Mouse (Mus musculus): ENCODE measurements around the gene Dpy19l3. TPM values are rescaled to one million over a fixed set of nuclear protein-coding genes. Genes with fewer than 3 reads are reported as not detected.
A peak's percentile ranks its signal among the peaks of the same experiment; 100 is the strongest.

Dpy19l3 gene
- polyA plus RNA-seq, 1 experiment from 2014 or later = 43.7 TPM

DNA sequence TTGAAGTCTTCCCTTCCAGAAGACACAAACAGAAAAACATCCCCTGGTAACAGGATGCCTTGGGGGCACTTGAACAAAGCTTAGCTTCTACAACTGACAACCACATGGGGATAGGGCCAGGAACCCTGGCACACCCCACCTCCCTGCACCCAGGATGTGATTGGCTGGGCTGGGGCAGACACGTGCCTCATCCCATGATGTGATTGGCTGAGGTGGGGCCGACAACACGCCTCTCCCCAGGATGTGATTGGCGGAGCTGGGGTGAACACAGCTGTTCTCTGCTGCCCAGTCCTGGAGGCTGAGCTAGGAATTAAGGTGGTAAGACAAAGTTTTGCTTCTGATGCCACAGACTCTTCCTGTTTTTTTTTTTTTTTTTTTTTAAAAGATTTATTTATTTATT is 75.3 kb downstream of the Dpy19l3 start:
- DNase-seq (ENCODE audit: low spot score) (no peak), ATAC-seq (ENCODE audit: insufficient number of reproducible peaks, low FRiP score, low TSS enrichment, low read depth) (no peak)
- no peaks in the 10 kb centered on the region; the same call in 1 of the 2 replicates for H3K9me3 ChIP-seq (ENCODE audit: control insufficient read depth, low read length)
- no peak overlapping the region for H3K4me3 ChIP-seq (ENCODE audit: low read depth, low read length)
- no peaks in the 10 kb centered on the region; the same call in 1 of the 2 replicates for H3K36me3 ChIP-seq (ENCODE audit: control insufficient read depth, insufficient read depth, low read length)
- 71% methylated on average over 4 of the region's 4 CpGs for WGBS
- no peaks in the 10 kb centered on the region for H3K4me1 ChIP-seq (ENCODE audit: control insufficient read depth, insufficient read depth, low read length)
- no peak overlapping the region for H3K27ac ChIP-seq (replicated peaks; ENCODE audit: low read depth, low read length)
- no peak overlapping the region for H3K9ac ChIP-seq (ENCODE audit: low read length)
- no peak overlapping the region for H3K4me2 ChIP-seq (ENCODE audit: low read depth, severe bottlenecking)
- H3K27me3 ChIP-seq (ENCODE audit: control insufficient read depth, insufficient read depth, low read length) = no peaks in the 10 kb centered on the region

DNA sequence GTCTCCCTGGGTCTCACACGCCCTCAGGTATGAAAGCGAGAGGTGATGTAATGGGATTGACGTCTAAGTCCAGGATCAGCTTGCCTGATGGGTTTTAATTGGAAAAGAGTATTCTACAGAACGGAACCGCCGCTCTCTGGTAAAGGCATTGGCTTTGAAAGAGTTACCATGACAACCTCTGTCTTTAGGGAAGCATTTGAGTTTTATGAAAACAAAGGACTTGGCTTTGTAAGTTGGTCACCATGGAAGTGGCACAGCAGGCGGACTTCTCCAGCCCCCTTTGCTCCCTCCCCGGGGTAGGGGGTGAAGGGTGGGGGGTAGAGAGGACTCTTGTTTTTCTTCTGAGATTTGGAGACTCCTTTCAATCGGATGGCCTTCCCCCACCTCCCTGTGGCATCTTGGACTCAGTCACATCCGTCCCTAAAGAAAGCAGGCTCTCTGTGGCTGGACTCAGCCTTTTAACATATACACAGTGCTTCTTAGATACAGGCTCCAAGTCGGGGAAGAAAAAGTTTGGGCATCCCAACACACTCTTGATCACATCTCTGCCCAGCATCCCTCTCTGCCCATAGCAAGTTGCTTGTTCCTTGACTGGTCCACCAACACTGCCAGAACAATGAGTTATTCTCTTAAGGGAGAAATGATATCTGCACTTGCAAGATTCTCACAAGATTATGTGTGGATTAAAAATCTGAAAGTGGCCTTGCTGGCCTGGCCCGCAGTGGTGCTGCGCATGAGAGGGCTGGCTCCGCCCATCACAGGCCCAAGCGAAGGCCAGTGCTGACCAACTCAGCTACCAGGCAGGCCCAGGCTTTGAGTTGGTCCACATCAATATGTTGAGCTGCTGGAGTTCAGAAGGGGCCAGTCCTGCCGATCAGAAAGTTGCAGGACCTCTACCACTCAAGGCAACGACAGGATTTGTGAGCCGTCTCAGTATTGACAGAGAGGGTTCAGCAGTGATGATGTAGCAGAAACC is 85.9 kb downstream of the Dpy19l3 start:
- no peak overlapping the region for H3K4me2 ChIP-seq (ENCODE audit: low read depth, severe bottlenecking)
- H3K4me3 ChIP-seq (ENCODE audit: low read depth, low read length) = no peak overlapping the region
- no peaks in the 10 kb centered on the region for H3K9me3 ChIP-seq (ENCODE audit: control insufficient read depth, low read length)
- no peaks in the 10 kb centered on the region for H3K36me3 ChIP-seq (ENCODE audit: control insufficient read depth, insufficient read depth, low read length)
- H3K4me1 ChIP-seq (ENCODE audit: control insufficient read depth, insufficient read depth, low read length) = no peaks in the 10 kb centered on the region
- H3K27me3 ChIP-seq (ENCODE audit: control insufficient read depth, insufficient read depth, low read length) = no peaks in the 10 kb centered on the region
- no peak overlapping the region for H3K9ac ChIP-seq (ENCODE audit: low read length)
- 69% methylated on average over 18 of the region's 18 CpGs for WGBS
- DNase-seq (ENCODE audit: low spot score) (no peak), ATAC-seq (ENCODE audit: insufficient number of reproducible peaks, low FRiP score, low TSS enrichment, low read depth) (no peak)
- H3K27ac ChIP-seq (replicated peaks; ENCODE audit: low read depth, low read length) = no peak overlapping the region

DNA sequence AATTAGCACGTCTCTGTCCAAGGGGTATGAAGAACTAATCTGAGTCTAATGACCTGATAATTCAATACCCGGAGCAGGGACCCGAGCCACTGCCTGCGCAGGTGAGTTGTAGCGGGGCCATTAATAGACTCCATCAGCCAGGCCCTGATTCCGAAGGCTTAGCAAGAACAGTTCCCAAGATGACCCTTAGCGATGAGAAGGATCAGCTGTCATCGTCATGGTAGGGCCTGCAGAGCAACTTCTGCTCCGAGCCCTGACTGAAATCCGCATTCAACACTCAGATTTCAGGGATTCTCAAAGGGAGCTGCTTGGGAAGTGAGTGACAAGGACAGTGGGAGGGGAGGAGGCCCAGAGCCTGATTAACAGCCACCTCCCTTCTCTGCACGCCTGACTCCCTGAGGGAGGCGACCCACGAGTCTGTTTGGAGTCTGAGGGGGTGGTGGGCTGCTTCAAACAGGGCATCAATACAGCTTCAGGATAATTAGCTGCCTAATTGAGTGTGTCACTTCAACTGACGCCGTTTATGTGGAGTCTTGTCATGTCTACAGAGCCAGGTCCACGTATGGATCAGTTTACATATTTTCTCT is 90.4 kb downstream of the Dpy19l3 start:
- no peak for ATAC-seq (ENCODE audit: insufficient number of reproducible peaks, low FRiP score, low TSS enrichment, low read depth)
- DNase-seq (ENCODE audit: low spot score) = no peak
- no peaks in the 10 kb centered on the region for H3K4me1 ChIP-seq (ENCODE audit: control insufficient read depth, insufficient read depth, low read length)

DNA sequence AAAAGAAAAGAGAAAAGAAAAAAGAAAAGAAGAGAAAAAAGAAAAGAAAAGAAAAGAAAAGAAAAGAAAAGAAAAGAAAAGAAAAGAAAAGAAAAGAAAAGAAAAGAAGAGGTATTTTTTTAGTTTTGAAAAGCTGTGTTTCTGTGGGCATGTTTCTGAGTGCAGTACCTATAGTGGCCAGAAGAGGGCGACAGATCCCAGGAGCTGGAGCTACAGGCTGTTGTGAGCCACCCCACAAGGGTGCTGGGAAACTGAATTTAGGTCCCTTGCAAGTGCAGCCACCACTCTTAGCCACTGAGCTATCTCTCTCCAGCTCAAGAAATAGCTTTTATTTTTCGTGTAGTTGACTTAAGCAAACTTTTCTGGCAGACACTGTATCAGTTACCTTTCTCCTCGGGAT is 95.1 kb downstream of the Dpy19l3 start:
- peak; percentile 60 for DNase-seq (ENCODE audit: low spot score)
- Histone ChIP-seq H3K27me3 (ENCODE audit: control insufficient read depth, insufficient read depth, low read length) (no peaks in the 10 kb centered on the region), H3K9me3 (ENCODE audit: control insufficient read depth, low read length) (no peaks in the 10 kb centered on the region), H3K36me3 (ENCODE audit: control insufficient read depth, insufficient read depth, low read length) (no peaks in the 10 kb centered on the region), H3K27ac (replicated peaks; ENCODE audit: low read depth, low read length) (no peak overlapping the region), H3K4me1 (ENCODE audit: control insufficient read depth, insufficient read depth, low read length) (no peaks in the 10 kb centered on the region), H3K4me3 (ENCODE audit: low read depth, low read length) (no peak overlapping the region), H3K4me2 (ENCODE audit: low read depth, severe bottlenecking) (no peak overlapping the region), H3K9ac (ENCODE audit: low read length) (no peak overlapping the region)
- 56% methylated on average over 3 of the region's 3 CpGs for WGBS
- no peak for ATAC-seq (ENCODE audit: insufficient number of reproducible peaks, low FRiP score, low TSS enrichment, low read depth)

More for the DNA sequence above, 90.4 kb downstream of the Dpy19l3 start:
- Histone ChIP-seq H3K4me3 (ENCODE audit: low read depth, low read length) (no peak overlapping the region), H3K9ac (ENCODE audit: low read length) (no peak overlapping the region), H3K9me3 (ENCODE audit: control insufficient read depth, low read length) (no peaks in the 10 kb centered on the region), H3K27ac (replicated peaks; ENCODE audit: low read depth, low read length) (no peak overlapping the region), H3K36me3 (ENCODE audit: control insufficient read depth, insufficient read depth, low read length) (no peaks in the 10 kb centered on the region), H3K4me2 (ENCODE audit: low read depth, severe bottlenecking) (no peak overlapping the region), H3K27me3 (ENCODE audit: control insufficient read depth, insufficient read depth, low read length) (no peaks in the 10 kb centered on the region)
- WGBS = 69% methylated on average over 16 of the region's 16 CpGs

DNA sequence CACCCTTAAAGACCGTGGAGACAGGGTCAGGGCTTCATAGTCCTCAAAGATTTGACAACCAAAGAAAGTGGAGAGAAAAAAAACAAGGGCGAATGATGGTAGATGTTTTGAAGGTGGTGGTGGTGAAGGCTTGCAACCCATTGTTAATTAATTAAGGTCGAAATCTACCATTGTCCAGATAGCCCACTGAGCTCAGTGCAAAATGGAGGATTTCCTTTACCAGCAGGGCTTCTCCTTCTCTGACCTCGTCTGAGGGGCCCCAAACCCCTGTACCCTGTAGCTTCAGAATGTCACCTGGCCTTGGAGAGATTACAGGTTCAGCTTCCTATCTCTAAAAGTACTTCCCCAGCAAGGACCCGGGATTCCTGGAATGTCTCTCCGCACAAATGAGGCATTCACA is 96.4 kb downstream of the Dpy19l3 start:
- Histone ChIP-seq H3K27ac (replicated peaks; ENCODE audit: low read depth, low read length) (no peak overlapping the region), H3K4me1 (ENCODE audit: control insufficient read depth, insufficient read depth, low read length) (no peaks in the 10 kb centered on the region), H3K4me3 (ENCODE audit: low read depth, low read length) (no peak overlapping the region), H3K9me3 (ENCODE audit: control insufficient read depth, low read length) (no peaks in the 10 kb centered on the region), H3K4me2 (ENCODE audit: low read depth, severe bottlenecking) (no peak overlapping the region), H3K9ac (ENCODE audit: low read length) (no peak overlapping the region), H3K27me3 (ENCODE audit: control insufficient read depth, insufficient read depth, low read length) (no peaks in the 10 kb centered on the region), H3K36me3 (ENCODE audit: control insufficient read depth, insufficient read depth, low read length) (no peaks in the 10 kb centered on the region)
- DNase-seq (ENCODE audit: low spot score) = no peak
- 55% methylated on average over 6 of the region's 6 CpGs for WGBS
- no peak for ATAC-seq (ENCODE audit: insufficient number of reproducible peaks, low FRiP score, low TSS enrichment, low read depth)

DNA sequence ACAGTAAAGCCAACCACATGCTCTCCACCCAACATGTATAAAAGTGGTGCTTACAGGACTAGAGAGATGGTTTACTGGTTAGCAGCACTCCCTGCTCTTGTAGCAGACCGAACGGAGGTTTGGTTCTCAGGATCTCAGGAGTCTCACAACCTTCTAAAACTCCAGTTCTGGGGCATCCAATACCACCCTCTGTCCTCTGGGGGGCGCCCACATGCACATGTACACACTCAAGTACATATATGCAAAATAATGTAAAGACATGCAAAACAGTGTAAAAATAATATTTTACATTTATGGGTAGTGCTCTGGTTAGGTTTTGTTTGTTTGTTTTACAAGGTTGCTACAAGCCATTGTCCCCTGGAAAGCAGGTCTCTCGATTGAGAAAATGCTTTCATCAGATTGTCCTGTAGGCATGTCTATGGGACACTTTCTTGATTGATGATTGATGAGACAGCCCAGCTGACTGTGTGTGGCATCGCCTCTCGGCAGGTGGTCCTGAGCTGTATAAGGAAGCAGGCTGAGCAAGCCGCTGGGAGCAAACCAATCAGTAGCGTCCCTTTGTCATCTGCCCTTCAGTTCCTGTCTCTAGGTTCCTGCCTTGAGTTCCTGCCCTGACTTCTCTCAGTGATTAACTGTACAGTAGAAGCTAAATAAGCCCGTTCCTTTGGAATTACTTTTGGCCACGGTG is 102.5 kb downstream of the Dpy19l3 start:
- no peak overlapping the region for H3K9ac ChIP-seq (ENCODE audit: low read length)
- ATAC-seq (ENCODE audit: insufficient number of reproducible peaks, low FRiP score, low TSS enrichment, low read depth) (no peak), DNase-seq (ENCODE audit: low spot score) (no peak)
- H3K4me1 ChIP-seq (ENCODE audit: control insufficient read depth, insufficient read depth, low read length) = no peaks in the 10 kb centered on the region
- no peaks in the 10 kb centered on the region for H3K27me3 ChIP-seq (ENCODE audit: control insufficient read depth, insufficient read depth, low read length)
- no peak overlapping the region for H3K27ac ChIP-seq (replicated peaks; ENCODE audit: low read depth, low read length)
- H3K9me3 ChIP-seq (ENCODE audit: control insufficient read depth, low read length) = no peaks in the 10 kb centered on the region; the same call in 1 of the 2 replicates
- H3K4me3 ChIP-seq (ENCODE audit: low read depth, low read length) = no peak overlapping the region
- WGBS = 83% methylated on average over 10 of the region's 10 CpGs
- H3K36me3 ChIP-seq (ENCODE audit: control insufficient read depth, insufficient read depth, low read length) = no peaks in the 10 kb centered on the region
- H3K4me2 ChIP-seq (ENCODE audit: low read depth, severe bottlenecking) = no peak overlapping the region

DNA sequence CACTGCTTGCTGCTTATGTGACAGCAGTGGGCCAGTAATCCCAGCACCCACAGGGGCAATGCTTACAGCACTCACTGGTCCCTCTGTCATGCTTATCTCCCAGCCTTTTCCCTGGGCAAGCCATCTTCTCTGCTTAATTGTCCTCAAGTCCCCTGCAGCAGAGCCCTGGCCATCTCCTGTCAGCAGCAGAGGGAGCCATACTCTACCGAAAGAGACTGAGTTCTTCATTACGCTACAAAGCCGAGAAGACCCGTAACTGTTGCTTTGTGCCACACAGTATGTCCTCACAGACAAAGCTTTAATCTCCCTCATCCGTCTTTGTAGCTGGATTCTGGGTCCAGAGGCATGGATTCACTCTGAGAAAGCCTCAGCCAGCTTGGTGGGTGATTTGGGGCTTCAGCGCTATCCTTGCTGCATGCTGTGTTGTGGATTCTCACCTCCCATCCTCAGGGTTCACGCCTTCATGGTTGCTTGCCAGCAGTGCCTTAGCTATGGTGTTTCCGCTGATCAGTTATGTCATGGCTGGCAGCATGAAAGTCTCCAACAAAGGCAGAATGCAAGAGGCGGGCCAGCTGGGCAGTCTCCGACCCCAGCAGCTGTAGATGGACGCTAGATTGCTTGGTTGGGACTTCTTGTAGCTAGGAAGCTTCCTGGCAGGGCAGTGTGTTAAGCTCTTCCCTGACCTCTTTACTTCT is 103.4 kb downstream of the Dpy19l3 start:
- ATAC-seq (ENCODE audit: insufficient number of reproducible peaks, low FRiP score, low TSS enrichment, low read depth) (no peak), DNase-seq (ENCODE audit: low spot score) (no peak)
- Histone ChIP-seq H3K4me1 (ENCODE audit: control insufficient read depth, insufficient read depth, low read length) (no peaks in the 10 kb centered on the region), H3K9ac (ENCODE audit: low read length) (no peak overlapping the region), H3K27me3 (ENCODE audit: control insufficient read depth, insufficient read depth, low read length) (no peaks in the 10 kb centered on the region), H3K4me3 (ENCODE audit: low read depth, low read length) (no peak overlapping the region), H3K27ac (replicated peaks; ENCODE audit: low read depth, low read length) (no peak overlapping the region), H3K4me2 (ENCODE audit: low read depth, severe bottlenecking) (no peak overlapping the region), H3K36me3 (ENCODE audit: control insufficient read depth, insufficient read depth, low read length) (no peaks in the 10 kb centered on the region), H3K9me3 (ENCODE audit: control insufficient read depth, low read length) (no peaks in the 10 kb centered on the region; the same call in 1 of the 2 replicates)
- 77% methylated on average over 11 of the region's 11 CpGs for WGBS

DNA sequence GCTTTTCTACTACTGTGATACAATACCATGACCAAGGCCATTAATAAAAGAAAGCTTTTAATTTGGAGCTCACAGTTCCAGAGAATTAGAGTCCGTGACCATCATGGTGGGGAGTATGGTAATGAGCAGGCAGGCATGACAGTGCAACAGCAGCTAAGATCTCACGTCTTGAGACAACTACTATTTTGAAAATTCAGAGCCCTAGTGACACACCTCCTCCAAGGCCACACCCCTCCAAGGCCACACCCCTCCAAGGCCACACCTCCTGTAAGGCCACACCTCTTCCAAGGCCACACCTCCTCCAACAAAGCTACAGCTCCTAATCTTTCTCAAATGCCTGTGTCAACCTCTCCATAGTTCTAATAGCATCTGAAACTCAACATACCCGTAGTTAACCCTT is 105.2 kb downstream of the Dpy19l3 start:
- no peak overlapping the region for H3K4me3 ChIP-seq (ENCODE audit: low read depth, low read length)
- H3K4me2 ChIP-seq (ENCODE audit: low read depth, severe bottlenecking) = no peak overlapping the region
- 52% methylated on average over 3 of the region's 3 CpGs for WGBS
- no peaks in the 10 kb centered on the region; the same call in 1 of the 2 replicates for H3K9me3 ChIP-seq (ENCODE audit: control insufficient read depth, low read length)
- no peak overlapping the region for H3K27ac ChIP-seq (replicated peaks; ENCODE audit: low read depth, low read length)
- no peaks in the 10 kb centered on the region for H3K4me1 ChIP-seq (ENCODE audit: control insufficient read depth, insufficient read depth, low read length)
- DNase-seq (ENCODE audit: low spot score) (no peak), ATAC-seq (ENCODE audit: insufficient number of reproducible peaks, low FRiP score, low TSS enrichment, low read depth) (no peak)
- H3K36me3 ChIP-seq (ENCODE audit: control insufficient read depth, insufficient read depth, low read length) = peaks cover 3% of the 10 kb centered on the region; the same call in 1 of the 2 replicates
- H3K27me3 ChIP-seq (ENCODE audit: control insufficient read depth, insufficient read depth, low read length) = no peaks in the 10 kb centered on the region
- H3K9ac ChIP-seq (ENCODE audit: low read length) = no peak overlapping the region

Data from limb, embryonic 11.5 days (tissue).